Mouse (Mus musculus) layer of hippocampus, adult 9-10 months (tissue): ENCODE measurements around the gene Ap1s3.

Experiments
- DNase-seq: peaks from one replicate; pipeline ENCODE4 v3.0.0; 2022; ENCODE audit warnings: low spot score

Gene Ap1s3

GRCm38 (mm10) chr1:79591091-79591490 lies 80.7 kb downstream of the Ap1s3 start:
- no peak for DNase-seq

DNA sequence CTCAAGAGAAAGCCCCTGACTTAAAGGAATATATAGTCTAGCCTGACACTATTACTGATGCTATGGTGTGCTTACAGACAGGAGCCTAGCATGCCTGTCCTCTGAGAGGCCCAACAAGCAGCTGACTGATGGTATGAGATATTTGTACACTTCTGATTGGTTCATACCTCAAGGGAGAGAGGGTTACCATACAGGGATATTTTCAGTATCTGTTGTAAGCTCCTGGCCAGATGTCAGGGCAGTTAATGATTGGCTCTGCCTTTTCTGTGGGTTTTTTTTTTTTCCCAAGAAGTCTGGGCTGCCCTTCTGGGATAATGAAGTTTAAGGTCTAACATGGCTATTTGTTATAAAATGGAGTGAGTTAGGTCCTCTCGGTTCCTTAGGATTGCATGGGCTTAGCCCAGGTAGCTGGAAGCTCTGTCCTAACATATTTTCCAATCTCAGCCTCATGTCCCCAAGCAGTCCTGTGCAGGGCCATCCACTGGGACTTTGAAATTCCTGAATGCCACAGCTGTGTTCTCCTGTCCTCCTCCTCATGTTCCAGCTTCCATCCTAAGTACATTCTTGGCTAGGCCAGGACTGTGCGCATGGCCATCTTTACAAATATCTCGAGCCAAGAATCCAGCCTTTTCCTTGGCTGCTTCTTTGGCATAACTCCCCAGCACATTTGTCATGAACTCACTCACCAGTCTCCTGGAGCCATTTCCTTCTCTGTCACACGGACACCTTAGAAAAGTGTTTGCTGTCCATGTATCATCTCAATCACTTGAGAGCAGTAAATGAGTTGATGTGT lies 81.6 kb downstream of the Ap1s3 start:
- DNase-seq = no peak

DNA sequence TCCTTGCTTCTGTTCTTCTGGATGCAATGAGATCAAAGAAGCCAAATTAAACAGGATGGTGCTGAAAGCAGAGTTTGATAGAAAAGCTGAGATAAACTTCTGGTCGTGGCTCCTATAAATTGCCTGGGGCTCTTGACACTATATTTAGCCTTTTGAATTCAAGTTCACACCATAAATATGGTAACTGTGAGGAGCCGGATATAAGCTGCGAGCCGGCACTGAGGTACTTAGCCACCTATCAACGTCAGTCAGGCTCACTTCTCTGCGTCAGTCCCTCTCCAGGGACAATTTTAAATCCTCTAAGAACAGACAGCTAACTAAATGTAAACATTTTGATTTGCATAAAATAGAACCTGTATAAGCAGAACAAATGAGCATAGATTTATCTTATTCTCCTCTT lies 82.3 kb downstream of the Ap1s3 start:
- no peak for DNase-seq

DNA sequence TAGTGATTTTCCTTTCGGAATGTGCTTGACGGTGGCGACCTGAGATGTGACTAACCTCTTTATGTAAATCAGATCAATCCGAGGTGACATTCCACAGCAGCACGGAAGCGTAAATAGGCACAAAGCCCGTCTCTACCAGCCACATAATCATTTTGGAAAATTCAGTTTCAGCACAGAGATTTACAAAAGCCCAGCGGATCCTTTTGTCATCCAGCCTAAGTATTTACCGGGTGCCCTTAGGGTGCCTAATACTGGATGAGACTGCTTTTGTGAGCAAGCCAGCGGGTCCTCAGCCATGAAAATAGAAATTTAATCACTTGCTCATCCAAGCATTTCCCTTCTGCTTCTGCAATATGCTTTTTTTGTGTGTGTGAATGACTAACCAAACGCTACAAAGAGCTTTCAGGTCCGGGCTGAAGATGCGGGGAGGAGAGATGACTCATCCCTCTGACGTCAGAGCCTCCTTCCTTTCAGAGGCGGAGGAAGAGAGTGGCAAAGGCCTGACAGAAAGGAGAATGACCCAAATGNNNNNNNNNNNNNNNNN lies 90.6 kb downstream of the Ap1s3 start:
- peak; percentile 48 for DNase-seq

DNA sequence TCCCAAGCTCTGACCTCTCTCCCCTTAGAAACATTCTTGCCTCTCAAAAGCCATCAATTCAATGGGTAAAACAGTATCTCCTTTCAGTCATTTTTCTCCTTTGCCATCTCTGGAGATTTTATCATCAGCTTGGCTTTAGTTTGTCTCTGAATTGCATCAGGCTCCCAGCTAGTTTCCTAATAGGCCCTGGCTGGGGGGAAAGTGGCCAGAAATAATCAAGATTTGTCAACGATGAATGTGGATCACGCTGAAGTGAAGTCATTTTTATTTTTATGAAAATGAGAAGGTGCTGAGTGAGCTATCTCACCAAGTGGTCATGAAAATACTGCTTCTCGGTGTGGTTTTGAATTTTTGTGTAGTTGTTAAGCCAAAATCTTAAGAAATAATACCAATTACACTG lies 94.4 kb downstream of the Ap1s3 start:
- DNase-seq = no peak

DNA sequence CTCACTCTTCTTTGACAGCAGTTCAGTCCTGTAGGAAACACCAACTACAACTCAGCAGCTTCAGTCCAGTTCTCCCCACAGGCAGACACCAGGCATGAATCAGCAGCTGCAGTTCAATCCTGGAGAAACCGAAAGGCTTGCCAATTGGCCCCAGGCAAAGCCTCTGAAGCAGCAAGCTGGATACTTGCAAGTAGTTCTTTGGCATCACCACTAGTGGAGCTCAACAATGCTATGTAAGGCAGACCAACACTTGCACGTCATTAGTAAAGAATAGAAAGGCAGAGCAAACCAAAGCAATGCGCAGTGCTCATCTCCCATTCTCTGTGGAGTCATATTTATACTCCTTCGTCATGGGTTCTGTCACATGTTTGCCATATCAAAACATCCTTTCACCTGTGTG lies 99.9 kb downstream of the Ap1s3 start:
- no peak for DNase-seq

DNA sequence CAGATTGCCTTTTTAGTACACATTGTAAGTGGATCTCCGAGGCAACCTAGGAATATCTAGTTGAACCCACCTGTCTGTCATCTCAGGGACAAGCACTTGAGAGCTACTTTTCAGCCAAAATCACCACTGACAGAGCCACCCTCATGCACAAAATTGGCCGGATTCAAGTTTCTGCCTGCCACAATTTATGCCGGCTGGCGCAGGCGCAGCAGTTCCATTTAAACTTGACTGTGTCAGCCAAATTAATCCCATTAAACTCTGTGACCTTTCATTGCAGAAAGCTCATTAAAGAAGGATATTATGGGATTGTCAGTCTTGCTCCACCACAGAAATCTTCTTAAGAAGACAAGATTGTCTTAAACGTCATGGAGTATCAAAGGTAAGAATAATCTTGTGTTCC lies 100.6 kb downstream of the Ap1s3 start:
- no peak for DNase-seq

DNA sequence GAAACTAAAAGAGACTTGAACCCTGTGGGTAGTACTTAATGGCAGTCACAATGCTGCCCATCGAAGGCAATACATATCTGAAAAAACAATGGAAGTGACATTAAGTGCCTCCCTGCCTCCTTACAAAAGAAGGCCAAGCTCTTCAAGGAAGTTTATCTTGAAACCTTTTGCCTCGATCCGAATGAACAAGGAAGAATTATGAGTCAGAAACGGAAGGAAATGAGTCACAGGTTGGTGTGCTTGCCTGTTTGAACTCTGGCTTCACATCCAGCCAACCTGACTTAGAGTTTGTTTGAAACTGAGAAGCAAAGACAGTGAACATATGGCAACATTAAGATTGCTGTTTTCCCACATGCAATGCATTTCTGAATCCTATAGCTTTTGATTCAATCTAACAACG lies 110.6 kb downstream of the Ap1s3 start:
- no peak for DNase-seq
